9 mouse cellular contexts compared by ENCODE assay signal in genomic region chr11:116005701-116006419, GRCm38 (mm10). TPM values are rescaled to one million over a fixed set of nuclear protein-coding genes. Genes with fewer than 3 reads are reported as not detected.
DNase-seq lines count a peak whose midpoint lies in the region; ATAC-seq and TF ChIP-seq lines count a peak whose summit lies in the region.
"Had no signal": no experiment of that assay in that cellular context is flagged by ENCODE, and none has a peak within 500 bp of the region (broad histone marks: within the 10 kb centered on the region; RNA-seq: fewer than 3 reads in every experiment).

No protein-coding gene starts in this region.

- no peak for DNase-seq in heart, adult 8-10 months (ENCODE audit: low spot score)
- no peak for DNase-seq in spleen, postnatal 4 days (ENCODE audit: low spot score in 2 of 2)
- DNase-seq in thymus, adult 18-20 months = no peak
- no peak for DNase-seq in left cerebral cortex, adult 18-20 months (ENCODE audit: low spot score in 2 of 2)
- DNase-seq: thymus, postnatal 14 days had no signal

- TF ChIP-seq POLR2A in bone marrow macrophage, adult 2 months (IDR thresholded peaks at IDR 0.05; ENCODE audit: borderline replicate concordance, low read depth, low read length) = no peak

- no peaks in the 10 kb centered on the region for H3K27me3 ChIP-seq in heart, embryonic 14.5 days (ENCODE audit: control insufficient read depth, insufficient read depth, low read length)
- H3K27me3 ChIP-seq in hindbrain, embryonic 16.5 days (replicated peaks; ENCODE audit: control insufficient read depth, insufficient read depth, low read length) = no peaks in the 10 kb centered on the region
- peaks cover 6% of the 10 kb centered on the region; the same call in 1 of the 2 replicates for H3K27me3 ChIP-seq in midbrain, embryonic 13.5 days

- H3K27ac ChIP-seq in heart, embryonic 14.5 days (replicated peaks in 1 of 2; ENCODE audit: control insufficient read depth in 1 of 2, insufficient read depth in 1 of 2, low read depth in 2 of 2, low read length in 2 of 2) = peak overlapping the region; percentile 81 to 85; a peak in 3 of 4 replicates
- no peak overlapping the region for H3K27ac ChIP-seq in bone marrow macrophage, adult 2 months (ENCODE audit: insufficient read depth, low read depth, low read length)
- H3K27ac ChIP-seq in hindbrain, embryonic 16.5 days (ENCODE audit: low read depth, low read length) = no peak overlapping the region; the same call in 1 of the 2 replicates
- H3K27ac ChIP-seq in midbrain, embryonic 13.5 days = no peak overlapping the region

- no peak for TF ChIP-seq CTCF in bone marrow macrophage, adult 2 months (IDR thresholded peaks at IDR 0.05; ENCODE audit: low read depth, low read length)

- WGBS in heart, embryonic 14.5 days = 60% methylated on average over 9 of the region's 9 CpGs
- WGBS in hindbrain, embryonic 16.5 days = 72% methylated on average over 9 of the region's 9 CpGs
- 62% methylated on average over 9 of the region's 9 CpGs for WGBS in midbrain, embryonic 13.5 days

- peaks cover 42% of the 10 kb centered on the region for H3K36me3 ChIP-seq in heart, embryonic 14.5 days (ENCODE audit: control insufficient read depth, insufficient read depth, low read length)
- no peaks in the 10 kb centered on the region; the same call in 1 of the 2 replicates for H3K36me3 ChIP-seq in hindbrain, embryonic 16.5 days (ENCODE audit: control insufficient read depth, insufficient read depth, low read length)
- H3K36me3 ChIP-seq in midbrain, embryonic 13.5 days = peaks cover 4% of the 10 kb centered on the region; the same call in 1 of the 2 replicates

- H3K9ac ChIP-seq in heart, embryonic 14.5 days (ENCODE audit: low read length) = peak overlapping the region; percentile 78
- peak overlapping the region; percentile 11; the same call in 1 of the 2 replicates for H3K9ac ChIP-seq in hindbrain, embryonic 16.5 days (ENCODE audit: low read depth, low read length)
- no peak overlapping the region for H3K9ac ChIP-seq in midbrain, embryonic 13.5 days (replicated peaks)

- peak overlapping the region; percentile 82 for H3K4me2 ChIP-seq in heart, embryonic 14.5 days (ENCODE audit: low read length)
- peak overlapping the region; percentile 64 for H3K4me2 ChIP-seq in hindbrain, embryonic 16.5 days (ENCODE audit: low read length)
- H3K4me2 ChIP-seq in midbrain, embryonic 13.5 days (replicated peaks) = peak overlapping the region; percentile 61

- H3K4me3 ChIP-seq in heart, embryonic 14.5 days (ENCODE audit: control insufficient read depth in 1 of 2, insufficient read depth in 1 of 2, low read depth in 1 of 2, low read length in 2 of 2) = peak overlapping the region in 1 of 2 experiments; percentile 42; a peak in 3 of 4 replicates
- peak overlapping the region; percentile 21; the same call in 1 of the 2 replicates for H3K4me3 ChIP-seq in bone marrow macrophage, adult 2 months (ENCODE audit: insufficient read depth, low read length)
- H3K4me3 ChIP-seq in hindbrain, embryonic 16.5 days (ENCODE audit: low read length) = no peak overlapping the region
- H3K4me3 ChIP-seq in midbrain, embryonic 13.5 days (replicated peaks) = no peak overlapping the region

- no peaks in the 10 kb centered on the region for H3K9me3 ChIP-seq in heart, embryonic 14.5 days (ENCODE audit: control insufficient read depth, low read length)
- H3K9me3 ChIP-seq in hindbrain, embryonic 16.5 days (ENCODE audit: control insufficient read depth, low read length) = no peaks in the 10 kb centered on the region
- H3K9me3 ChIP-seq in midbrain, embryonic 13.5 days = no peaks in the 10 kb centered on the region

- H3K4me1 ChIP-seq in heart, embryonic 14.5 days (ENCODE audit: control insufficient read depth in 2 of 2, insufficient read depth in 2 of 2, low read length in 2 of 2) = peaks cover 10 to 17% of the 10 kb centered on the region in 2 experiments
- H3K4me1 ChIP-seq in bone marrow macrophage, adult 2 months (ENCODE audit: control insufficient read depth, insufficient read depth, low read length) = peaks cover 10% of the 10 kb centered on the region
- H3K4me1 ChIP-seq in hindbrain, embryonic 16.5 days (ENCODE audit: control insufficient read depth, insufficient read depth, low read depth, low read length) = peaks cover 12% of the 10 kb centered on the region
- H3K4me1 ChIP-seq in midbrain, embryonic 13.5 days (replicated peaks) = peaks cover 12% of the 10 kb centered on the region

- ATAC-seq in heart, embryonic 14.5 days (ENCODE audit: insufficient number of reproducible peaks, insufficient read depth, low FRiP score, low read depth) = no peak
- no peak for ATAC-seq in hindbrain, embryonic 16.5 days
- no peak for ATAC-seq in midbrain, embryonic 13.5 days

RNA-seq across cellular contexts. Expression of gene Galk1, which starts 6.7 kb away (rescaled TPM):
- 126 and 128 TPM in 2 replicates for polyA plus RNA-seq in heart, embryonic 14.5 days (2014; fragmentation: Nextera tagmentation; extraction: Ambion mirVana)
- total RNA-seq in heart, adult 8-10 months (2022) = 10 to 100 TPM; 12.5 to 16.0 (median 15.0) TPM
- 12.2 and 14.4 TPM in 2 replicates for polyA plus RNA-seq in bone marrow macrophage, adult 2 months (2012; ENCODE audit: insufficient read depth, insufficient read length, missing spikeins)
- 76.0 and 76.2 TPM in 2 replicates for polyA plus RNA-seq in hindbrain, embryonic 16.5 days (2015; fragmentation: Nextera tagmentation; extraction: Ambion mirVana)
- polyA plus RNA-seq in midbrain, embryonic 13.5 days (2015; fragmentation: Nextera tagmentation; extraction: Ambion mirVana) = 49.2 and 58.9 TPM in 2 replicates
- 10 to 100 TPM; 15.5 to 16.3 TPM for total RNA-seq in left cerebral cortex, adult 18-20 months (2021)

RNA-seq across cellular contexts. Expression of gene H3f3b, which starts 21.9 kb away (rescaled TPM):
- polyA plus RNA-seq in heart, embryonic 14.5 days (2014; fragmentation: Nextera tagmentation; extraction: Ambion mirVana) = 649 and 684 TPM in 2 replicates
- 100 to 1,000 TPM in 3 of 4 experiments, 10 to 100 TPM in 1; 92.7 to 141 (median 123) TPM for total RNA-seq in heart, adult 8-10 months (2022)
- 431 and 432 TPM in 2 replicates for polyA plus RNA-seq in bone marrow macrophage, adult 2 months (2012; ENCODE audit: insufficient read depth, insufficient read length, missing spikeins)
- 1,585 and 1,603 TPM in 2 replicates for polyA plus RNA-seq in hindbrain, embryonic 16.5 days (2015; fragmentation: Nextera tagmentation; extraction: Ambion mirVana)
- polyA plus RNA-seq in midbrain, embryonic 13.5 days (2015; fragmentation: Nextera tagmentation; extraction: Ambion mirVana) = 2,611 and 2,977 TPM in 2 replicates
- total RNA-seq in left cerebral cortex, adult 18-20 months (2021) = 100 to 1,000 TPM; 246 to 269 TPM

RNA-seq across cellular contexts. Expression of gene Unk, which starts 24.3 kb away (rescaled TPM):
- polyA plus RNA-seq in heart, embryonic 14.5 days (2014; fragmentation: Nextera tagmentation; extraction: Ambion mirVana) = 19.3 and 20.9 TPM in 2 replicates
- 1 to 10 TPM; 7.2 to 9.4 (median 7.8) TPM for total RNA-seq in heart, adult 8-10 months (2022)
- polyA plus RNA-seq in bone marrow macrophage, adult 2 months (2012; ENCODE audit: insufficient read depth, insufficient read length, missing spikeins) = 24.9 and 28.1 TPM in 2 replicates
- 30.1 and 37.6 TPM in 2 replicates for polyA plus RNA-seq in hindbrain, embryonic 16.5 days (2015; fragmentation: Nextera tagmentation; extraction: Ambion mirVana)
- 41.1 and 43.7 TPM in 2 replicates for polyA plus RNA-seq in midbrain, embryonic 13.5 days (2015; fragmentation: Nextera tagmentation; extraction: Ambion mirVana)
- 10 to 100 TPM; 21.8 to 22.3 TPM for total RNA-seq in left cerebral cortex, adult 18-20 months (2021)

RNA-seq across cellular contexts. Expression of gene Itgb4, which starts 31.4 kb away (rescaled TPM):
- 0.84 and 0.93 TPM in 2 replicates for polyA plus RNA-seq in heart, embryonic 14.5 days (2014; fragmentation: Nextera tagmentation; extraction: Ambion mirVana)
- 1 to 10 TPM; 2.3 to 3.1 (median 3.0) TPM for total RNA-seq in heart, adult 8-10 months (2022)
- polyA plus RNA-seq in bone marrow macrophage, adult 2 months (2012; ENCODE audit: insufficient read depth, insufficient read length, missing spikeins) = 0.23 TPM in 1 of 2 replicates, not detected in the other
- polyA plus RNA-seq in hindbrain, embryonic 16.5 days (2015; fragmentation: Nextera tagmentation; extraction: Ambion mirVana) = 1.8 and 2.1 TPM in 2 replicates
- 0.15 and 0.43 TPM in 2 replicates for polyA plus RNA-seq in midbrain, embryonic 13.5 days (2015; fragmentation: Nextera tagmentation; extraction: Ambion mirVana)
- 1 to 10 TPM; 4.5 to 6.9 TPM for total RNA-seq in left cerebral cortex, adult 18-20 months (2021)

Comparison
In these comparisons a context has a peak if more than half of its experiments do, and no peak if none do; other contexts are left out.
1. H3K27ac ChIP-seq: peak in heart, embryonic 14.5 days (2 of 2); none in bone marrow macrophage, adult 2 months (single experiment), hindbrain, embryonic 16.5 days (single experiment) and midbrain, embryonic 13.5 days (single experiment).
2. Peak in every context shown above with its lines, with median percentiles within 50 percentile points of each other: H3K4me2 ChIP-seq.